Mouse (Mus musculus) ES-Bruce4 (cell line): ENCODE results near the gene Pphln1.

Experiments used
- CTCF ChIP-seq: IDR thresholded peaks from one replicate; pipeline ENCODE4 v1.8.1; 2011; ENCODE audit warnings: low read depth, low read length
- EP300 ChIP-seq: IDR thresholded peaks from 2 replicates; pipeline ENCODE4 v1.6.1; 2011; ENCODE audit warnings: low read depth, low read length; ENCODE audit not compliant: insufficient read depth

GRCm38 (mm10) chr15:93515316-93515715 lies 117.2 kb downstream of the Pphln1 start:
- TF ChIP-seq CTCF (no peak), EP300 (no peak)
